Mouse (Mus musculus): ENCODE measurements around the gene Poglut1. TPM values are rescaled to one million over a fixed set of nuclear protein-coding genes. Genes with fewer than 3 reads are reported as not detected.
"Not testable (repeated sequence)": the region's sequence is repeated elsewhere in the genome, so short reads cannot be mapped to it uniquely, and the experiment has no call there.

The Poglut1 gene
- total RNA-seq, 1 experiment from 2014 or later, result 16.6 TPM

DNA sequence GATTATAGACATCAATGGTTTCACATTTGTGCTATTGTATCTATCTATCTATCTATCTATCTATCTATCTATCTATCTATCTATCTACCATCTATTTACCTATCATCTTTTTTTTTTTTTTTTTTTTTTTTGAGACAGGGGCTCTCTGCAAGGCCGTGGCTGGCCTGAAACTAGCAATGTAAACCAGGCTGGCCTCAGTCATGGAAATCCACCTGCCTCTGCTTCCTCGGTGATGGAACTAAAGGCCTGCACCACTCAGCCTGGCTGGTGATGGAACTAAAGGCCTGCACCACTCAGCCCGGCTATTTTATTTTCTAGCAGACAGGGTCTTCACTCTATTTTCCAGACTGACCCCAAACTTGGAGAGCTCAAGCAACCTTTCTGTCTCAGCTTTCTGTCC lies 71.8 kb downstream of the Poglut1 start:
- ATAC-seq (ENCODE audit: extremely low read depth, insufficient number of reproducible peaks, low FRiP score, poor library complexity, severe bottlenecking), result no peak

- ATAC-seq (ENCODE audit: extremely low read depth, insufficient number of reproducible peaks, low FRiP score, poor library complexity, severe bottlenecking), result not testable (repeated sequence)
Observed at GRCm38 (mm10) chr16:38477241-38477608, 72.8 kb downstream of the Poglut1 start.

GRCm38 (mm10) chr16:38476312-38477240 lies 73.5 kb downstream of the Poglut1 start:
- ATAC-seq (ENCODE audit: extremely low read depth, insufficient number of reproducible peaks, low FRiP score, poor library complexity, severe bottlenecking), result peak; percentile 27

GRCm38 (mm10) chr16:38475681-38476311 lies 74.3 kb downstream of the Poglut1 start:
- ATAC-seq (ENCODE audit: extremely low read depth, insufficient number of reproducible peaks, low FRiP score, poor library complexity, severe bottlenecking), result no peak; the same call in 1 of the 2 replicates

Other genes with a start within 250 kb of the Poglut1 start
- gene Maats1, start 208.1 kb downstream of the Poglut1 start, total RNA-seq (2017), result 0.25 TPM in 1 of 2 replicates, not detected in the other
- 317 and 339 TPM in 2 replicates for gene Cox17, start 203.3 kb downstream of the Poglut1 start, total RNA-seq (2017)
- not detected in 2 replicates for gene Gm21987, start 203.2 kb downstream of the Poglut1 start, total RNA-seq (2017)
- 0.35 and 1.4 TPM in 2 replicates for gene Popdc2, start 188.0 kb downstream of the Poglut1 start, total RNA-seq (2017)
- gene Pla1a, start 117.1 kb downstream of the Poglut1 start, total RNA-seq (2017), result 0.47 TPM in 1 of 2 replicates, not detected in the other
- gene Adprh, start 97.6 kb downstream of the Poglut1 start, total RNA-seq (2017), result 26.4 and 33.0 TPM in 2 replicates
- gene Cd80, start 94.7 kb downstream of the Poglut1 start, total RNA-seq (2017), result 16.6 and 18.4 TPM in 2 replicates
- 17.3 and 18.0 TPM in 2 replicates for gene Timmdc1, start 27.6 kb downstream of the Poglut1 start, total RNA-seq (2017)
- gene Tmem39a, start 8.4 kb upstream of the Poglut1 start, total RNA-seq (2017), result 39.5 and 46.3 TPM in 2 replicates
- gene Arhgap31, start 163.0 kb upstream of the Poglut1 start, total RNA-seq (2017), result 19.2 and 19.4 TPM in 2 replicates
- 0.70 and 2.6 TPM in 2 replicates for gene B4galt4, start 192.0 kb upstream of the Poglut1 start, total RNA-seq (2017)

Data from neutrophil, adult 5-6 weeks (primary cell).